29 mouse cellular contexts compared by ENCODE assay signal in genomic region chr16:72575171-72575570, GRCm38 (mm10).
"Had no signal": no experiment of that assay in that cellular context is flagged by ENCODE, and none has a peak within 500 bp of the region (broad histone marks: within the 10 kb centered on the region; RNA-seq: fewer than 3 reads in every experiment).

No protein-coding gene starts in this region.

- DNase-seq: left cerebral cortex, postnatal 4 days; liver; liver, embryonic 13.5 days; liver, postnatal 0 days; lung, adult 18-20 months; lung, postnatal 14 days; midbrain, embryonic 14.5 days had no signal

- H3K4me1 ChIP-seq: limb, embryonic 12.5 days; limb, embryonic 13.5 days; limb, embryonic 15.5 days; liver, embryonic 12.5 days; liver, embryonic 13.5 days; liver, embryonic 15.5 days; megakaryocyte, embryonic 14.5 days; midbrain, embryonic 15.5 days; neural tube, embryonic 12.5 days; neural tube, embryonic 13.5 days had no signal

- H3K27me3 ChIP-seq: limb, embryonic 12.5 days; limb, embryonic 13.5 days; limb, embryonic 15.5 days; liver, embryonic 12.5 days; liver, embryonic 13.5 days; liver, embryonic 15.5 days; lung, embryonic 15.5 days; megakaryocyte, embryonic 14.5 days; midbrain, embryonic 12.5 days; midbrain, embryonic 13.5 days; midbrain, embryonic 15.5 days; neural tube, embryonic 12.5 days; neural tube, embryonic 13.5 days had no signal

- H3K4me3 ChIP-seq: left cerebral cortex, adult 2 months; limb, embryonic 10.5 days; limb, embryonic 12.5 days; limb, embryonic 13.5 days; limb, embryonic 15.5 days; liver, embryonic 12.5 days; liver, embryonic 13.5 days; liver, embryonic 15.5 days; lung, embryonic 15.5 days; megakaryocyte, embryonic 14.5 days; midbrain, embryonic 10.5 days; midbrain, embryonic 12.5 days; midbrain, embryonic 13.5 days; midbrain, embryonic 15.5 days; myocyte; neural tube, embryonic 12.5 days; neural tube, embryonic 13.5 days had no signal

- H3K9me3 ChIP-seq: limb, embryonic 10.5 days; limb, embryonic 12.5 days; limb, embryonic 13.5 days; limb, embryonic 15.5 days; liver, embryonic 12.5 days; liver, embryonic 13.5 days; liver, embryonic 15.5 days; lung, embryonic 15.5 days; megakaryocyte, embryonic 14.5 days; midbrain, embryonic 10.5 days; midbrain, embryonic 12.5 days; midbrain, embryonic 13.5 days; midbrain, embryonic 15.5 days; neural tube, embryonic 12.5 days; neural tube, embryonic 13.5 days had no signal

- ATAC-seq: liver, embryonic 12.5 days; liver, postnatal 0 days; lung, postnatal 0 days; midbrain, embryonic 13.5 days; midbrain, embryonic 15.5 days; midbrain, embryonic 16.5 days had no signal

- H3K9ac ChIP-seq: limb, embryonic 12.5 days; limb, embryonic 13.5 days; limb, embryonic 15.5 days; liver, embryonic 12.5 days; liver, embryonic 13.5 days; liver, embryonic 14.5 days; liver, embryonic 15.5 days; liver, postnatal 0 days; lung, embryonic 15.5 days; midbrain, embryonic 12.5 days; midbrain, embryonic 13.5 days; midbrain, embryonic 15.5 days; neural tube, embryonic 12.5 days; neural tube, embryonic 13.5 days had no signal

- H3K27ac ChIP-seq: left cerebral cortex, adult 2 months; limb, embryonic 10.5 days; limb, embryonic 12.5 days; limb, embryonic 13.5 days; limb, embryonic 15.5 days; liver, embryonic 12.5 days; liver, embryonic 13.5 days; liver, embryonic 14.5 days; liver, embryonic 15.5 days; lung, embryonic 15.5 days; macrophage; midbrain, embryonic 10.5 days; midbrain, embryonic 12.5 days; midbrain, embryonic 13.5 days; midbrain, embryonic 15.5 days; neural tube, embryonic 12.5 days; neural tube, embryonic 13.5 days had no signal

- H3K36me3 ChIP-seq: limb, embryonic 10.5 days; limb, embryonic 12.5 days; limb, embryonic 13.5 days; limb, embryonic 15.5 days; liver, embryonic 12.5 days; liver, embryonic 13.5 days; liver, embryonic 15.5 days; lung, embryonic 15.5 days; midbrain, embryonic 10.5 days; midbrain, embryonic 12.5 days; midbrain, embryonic 13.5 days; midbrain, embryonic 15.5 days; neural tube, embryonic 12.5 days; neural tube, embryonic 13.5 days had no signal

- H3K4me2 ChIP-seq: limb, embryonic 12.5 days; limb, embryonic 13.5 days; limb, embryonic 15.5 days; liver, embryonic 11.5 days; liver, embryonic 12.5 days; liver, embryonic 13.5 days; liver, embryonic 15.5 days; lung, embryonic 15.5 days; midbrain, embryonic 11.5 days; midbrain, embryonic 12.5 days; midbrain, embryonic 13.5 days; midbrain, embryonic 15.5 days; neural tube, embryonic 12.5 days; neural tube, embryonic 13.5 days had no signal
